Mouse (Mus musculus) liver, embryonic 15.5 days (tissue): ENCODE measurements around the gene Tpst1. TPM values are rescaled to one million over a fixed set of nuclear protein-coding genes. Genes with fewer than 3 reads are reported as not detected.
A peak's percentile ranks its signal among the peaks of the same experiment; 100 is the strongest.

ENCODE experiments used
- ATAC-seq: fragments of 200-750 bp; cut with Nextera tagmentation; 2 replicates; pipeline ENCODE4 v1.8.0; 2017; ENCODE audit warnings: moderate number of reproducible peaks, mild to moderate bottlenecking, moderate library complexity; ENCODE audit not compliant: insufficient read depth
- H3K27ac ChIP-seq: fragments of 300-500 bp; sonication (generic); replicated peaks from 2 replicates; pipeline ENCODE4 v1.5.1; 2015; ENCODE audit warnings: mild to moderate bottlenecking, inconsistent platforms
- H3K27me3 ChIP-seq: fragments of 300-500 bp; sonication (generic); 2 replicates; pipeline ENCODE4 v1.6.1; 2015; ENCODE audit warnings: mild to moderate bottlenecking, inconsistent platforms
- H3K36me3 ChIP-seq: fragments of 300-500 bp; sonication (generic); replicated peaks from 2 replicates; pipeline ENCODE4 v1.6.1; 2015; ENCODE audit warnings: moderate library complexity, mild to moderate bottlenecking, inconsistent platforms
- H3K4me1 ChIP-seq: fragments of 300-500 bp; sonication (generic); replicated peaks from 2 replicates; pipeline ENCODE4 v1.6.1; 2015; ENCODE audit warnings: inconsistent platforms
- H3K4me2 ChIP-seq: fragments of 300-500 bp; sonication (generic); 2 replicates; pipeline ENCODE4 v1.6.1; 2015; ENCODE audit warnings: moderate library complexity, mild to moderate bottlenecking, inconsistent platforms
- H3K4me3 ChIP-seq: fragments of 300-500 bp; sonication (generic); replicated peaks from 2 replicates; pipeline ENCODE4 v1.5.1; 2015; ENCODE audit warnings: mild to moderate bottlenecking, inconsistent platforms
- H3K9ac ChIP-seq: fragments of 300-500 bp; sonication (generic); 2 replicates; pipeline ENCODE4 v1.6.1; 2015; ENCODE audit warnings: moderate library complexity, mild to moderate bottlenecking, inconsistent platforms
- H3K9me3 ChIP-seq: fragments of 300-500 bp; sonication (generic); replicated peaks from 2 replicates; pipeline ENCODE4 v1.6.1; 2016; ENCODE audit warnings: inconsistent platforms
- WGBS: fragments of 180-500 bp; shearing (Covaris S2); methylation state at CpG from one replicate; pipeline ENCODE4 v1.1.7; 2015; ENCODE audit warnings: mixed read lengths; ENCODE audit not compliant: insufficient replicate concordance; 5-methylcytosine and 5-hydroxymethylcytosine counted together
- polyA plus RNA-seq: library from polyadenylated mRNA; unstranded; fragments of >200 nt; fragmentation: Nextera tagmentation; extraction: Ambion mirVana; gene quantifications from 2 replicates; pipeline ENCODE4 v1.2.1, GENCODE M21; 2015

The Tpst1 gene
- polyA plus RNA-seq, 1 experiment from 2014 or later: 22.6 TPM

- under 1% methylated on average over 45 of the region's 62 CpGs for WGBS
- no peaks in the 10 kb centered on the region for H3K9me3 ChIP-seq
These were observed 98.4 kb downstream of the Tpst1 start, which contains the start of gene Rabgef1 for GRCm38 (mm10) chr5:130171423-130171954. Gene Rabgef1, plus strand, starts transcription at chr5:130171798.

DNA sequence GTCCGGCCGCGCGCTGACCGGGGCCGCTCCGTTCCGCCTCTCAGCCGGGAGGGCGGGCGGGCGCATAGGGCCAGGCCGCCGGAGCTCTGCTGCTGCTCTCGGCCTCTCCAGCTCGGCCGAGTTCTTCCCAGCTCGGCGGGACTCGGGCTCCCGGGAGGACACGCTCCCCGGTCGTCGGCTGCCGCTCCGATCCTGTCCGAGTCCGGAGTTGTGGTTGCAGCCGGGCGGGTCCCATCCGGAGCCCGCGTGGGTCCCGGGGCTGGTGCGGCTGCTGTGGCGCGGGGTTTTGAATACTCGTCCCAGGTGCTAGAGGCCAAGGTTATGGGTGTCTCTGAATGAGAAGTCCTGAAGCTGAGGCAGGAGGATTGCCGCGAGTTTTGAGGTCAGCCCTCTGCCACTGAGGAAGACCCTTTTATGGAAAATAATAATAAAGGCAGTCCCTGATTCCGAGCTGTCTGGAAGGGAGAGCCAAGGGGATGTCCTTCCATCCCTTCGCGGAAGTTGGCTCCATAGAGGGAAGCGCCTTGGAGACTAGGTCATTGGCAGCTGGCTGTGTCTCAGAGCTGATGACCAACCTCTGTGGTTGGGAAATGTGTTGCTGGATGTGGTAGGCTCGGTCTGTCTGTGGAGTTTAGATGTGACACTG, 99.0 kb downstream of the Tpst1 start:
- Histone ChIP-seq H3K27ac (peak overlapping the region; percentile 100), H3K27me3 (no peaks in the 10 kb centered on the region), H3K4me2 (peak overlapping the region; percentile 84), H3K9me3 (no peaks in the 10 kb centered on the region), H3K4me3 (peak overlapping the region; percentile 96), H3K36me3 (0 out of 2 replicates have a peak, but pooled peaks cover 6% of the 10 kb centered on the region), H3K9ac (peak overlapping the region; percentile 98), H3K4me1 (peaks cover 77% of the 10 kb centered on the region)
- no peak for ATAC-seq
- WGBS: under 1% methylated on average over 46 of the region's 46 CpGs

More at GRCm38 (mm10) chr5:130171423-130171954, 98.4 kb downstream of the Tpst1 start, which contains the start of gene Rabgef1:
- Histone ChIP-seq H3K4me1 (peaks cover 74% of the 10 kb centered on the region), H3K4me3 (peak within 1 kb of the TSS; percentile 96), H3K4me2 (peak within 1 kb of the TSS; percentile 84), H3K27ac (peak within 1 kb of the TSS; percentile 100), H3K27me3 (no peaks in the 10 kb centered on the region), H3K9ac (peak within 1 kb of the TSS; percentile 98), H3K36me3 (0 out of 2 replicates have a peak, but pooled peaks cover 6% of the 10 kb centered on the region)
- peak; percentile 89 for ATAC-seq

GRCm38 (mm10) chr5:130173012-130173411, 99.9 kb downstream of the Tpst1 start:
- Histone ChIP-seq H3K9me3 (no peaks in the 10 kb centered on the region), H3K4me2 (peak overlapping the region; percentile 84), H3K4me1 (peaks cover 81% of the 10 kb centered on the region), H3K27ac (peak overlapping the region; percentile 100), H3K27me3 (no peaks in the 10 kb centered on the region), H3K4me3 (peak overlapping the region; percentile 96), H3K9ac (peak overlapping the region; percentile 98), H3K36me3 (0 out of 2 replicates have a peak, but pooled peaks cover 6% of the 10 kb centered on the region)
- ATAC-seq: no peak
- WGBS: 44% methylated on average over 4 of the region's 4 CpGs

- H3K27ac ChIP-seq: no peak overlapping the region
- no peaks in the 10 kb centered on the region for H3K9me3 ChIP-seq
- 75% methylated on average over 4 of the region's 4 CpGs for WGBS
- no peak overlapping the region for H3K4me3 ChIP-seq
- no peak overlapping the region for H3K9ac ChIP-seq
- no peak for ATAC-seq
- H3K4me1 ChIP-seq: peaks cover 69% of the 10 kb centered on the region
- H3K27me3 ChIP-seq: no peaks in the 10 kb centered on the region
- H3K4me2 ChIP-seq: no peak overlapping the region
- peaks cover 6% of the 10 kb centered on the region; the same call in 1 of the 2 replicates for H3K36me3 ChIP-seq
These were observed 104.7 kb downstream of the Tpst1 start for GRCm38 (mm10) chr5:130177871-130178270.

DNA sequence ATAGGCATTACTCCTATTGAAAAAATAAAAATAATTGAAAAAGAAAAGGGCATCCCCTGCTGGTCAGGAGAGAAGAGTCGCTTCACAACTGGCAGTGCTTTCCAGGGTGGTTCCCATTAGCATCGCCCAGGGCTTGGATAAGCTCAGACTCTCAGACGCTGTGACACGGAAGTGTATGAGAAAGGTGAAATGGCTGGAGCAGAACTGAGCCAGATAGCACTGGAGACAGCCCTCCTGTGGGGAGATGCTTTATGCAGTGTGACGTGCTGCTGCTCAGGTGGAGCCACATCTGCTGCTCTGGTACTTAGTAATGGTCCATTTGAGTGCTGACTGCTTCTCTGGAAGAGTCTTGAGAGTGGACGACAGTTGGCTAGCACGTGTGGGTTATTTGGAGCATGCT, 107.2 kb downstream of the Tpst1 start:
- H3K27ac ChIP-seq: no peak overlapping the region

GRCm38 (mm10) chr5:130181740-130182540, 108.8 kb downstream of the Tpst1 start:
- Histone ChIP-seq H3K27me3 (no peaks in the 10 kb centered on the region), H3K4me1 (peaks cover 70% of the 10 kb centered on the region), H3K9me3 (no peaks in the 10 kb centered on the region), H3K27ac (no peak overlapping the region), H3K4me3 (no peak overlapping the region), H3K4me2 (no peak overlapping the region), H3K9ac (no peak overlapping the region), H3K36me3 (peaks cover 4% of the 10 kb centered on the region; the same call in 1 of the 2 replicates)
- no peak for ATAC-seq
- WGBS: 79% methylated on average over 6 of the region's 6 CpGs

More for the DNA sequence above, 107.2 kb downstream of the Tpst1 start:
- H3K4me1 ChIP-seq: peaks cover 66% of the 10 kb centered on the region
- H3K4me2 ChIP-seq: no peak overlapping the region
- H3K27me3 ChIP-seq: no peaks in the 10 kb centered on the region
- no peaks in the 10 kb centered on the region for H3K9me3 ChIP-seq
- H3K36me3 ChIP-seq: peaks cover 6% of the 10 kb centered on the region; the same call in 1 of the 2 replicates
- no peak for ATAC-seq
- no peak overlapping the region for H3K9ac ChIP-seq
- WGBS: 78% methylated on average over 7 of the region's 7 CpGs
- no peak overlapping the region for H3K4me3 ChIP-seq

- H3K27ac ChIP-seq: no peak overlapping the region
- no peak for ATAC-seq
- H3K4me2 ChIP-seq: no peak overlapping the region
- no peaks in the 10 kb centered on the region for H3K9me3 ChIP-seq
- H3K36me3 ChIP-seq: peaks cover 7% of the 10 kb centered on the region
- WGBS: 79% methylated on average over 3 of the region's 3 CpGs
- peaks cover 70% of the 10 kb centered on the region for H3K4me1 ChIP-seq
- H3K27me3 ChIP-seq: no peaks in the 10 kb centered on the region
- no peak overlapping the region for H3K9ac ChIP-seq
- no peak overlapping the region for H3K4me3 ChIP-seq
These were observed 109.4 kb downstream of the Tpst1 start for GRCm38 (mm10) chr5:130182541-130182821.

DNA sequence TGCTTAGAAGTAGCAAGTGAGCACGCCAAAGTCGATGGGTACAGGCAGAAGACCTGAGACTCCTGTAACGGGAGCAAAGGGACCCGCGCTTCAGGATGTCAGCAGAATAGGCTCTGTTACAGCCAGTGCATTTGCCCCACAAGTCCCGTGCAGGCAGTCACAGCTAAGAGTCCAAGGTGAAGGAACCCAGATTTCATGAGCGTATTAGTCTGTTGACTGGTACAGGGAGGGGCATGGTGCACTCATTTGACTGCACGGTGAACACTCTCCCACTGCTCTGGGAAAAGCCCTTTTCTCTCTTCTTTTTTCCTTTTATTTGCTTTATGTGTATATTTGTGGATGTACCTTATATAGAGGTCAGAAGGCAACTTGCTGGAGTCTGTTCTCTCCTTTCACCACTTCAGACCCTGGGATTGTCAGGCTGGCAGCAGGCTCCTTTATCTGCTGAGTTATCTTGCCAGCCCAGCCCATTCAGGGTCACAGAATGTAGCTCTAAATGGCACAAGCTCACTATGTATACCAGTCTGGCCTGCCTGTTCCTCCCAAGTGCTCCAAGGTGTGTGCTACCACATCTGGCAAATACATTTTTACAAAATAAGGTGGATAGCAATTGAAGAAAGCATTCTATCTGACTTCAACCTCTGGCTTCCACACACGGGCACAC, 111.2 kb downstream of the Tpst1 start:
- 74% methylated on average over 9 of the region's 9 CpGs for WGBS
- Histone ChIP-seq H3K4me2 (peak overlapping the region; percentile 8; the same call in 1 of the 2 replicates), H3K9ac (no peak overlapping the region), H3K27ac (0 out of 2 replicates have a peak overlapping the region, but pooled peaks have one; percentile 6), H3K27me3 (no peaks in the 10 kb centered on the region), H3K9me3 (no peaks in the 10 kb centered on the region), H3K36me3 (peaks cover 25% of the 10 kb centered on the region), H3K4me1 (peaks cover 56% of the 10 kb centered on the region), H3K4me3 (no peak overlapping the region)
- ATAC-seq: no peak

- H3K4me1 ChIP-seq: peaks cover 50% of the 10 kb centered on the region
- ATAC-seq: no peak
- 80% methylated on average over 6 of the region's 6 CpGs for WGBS
- no peak overlapping the region for H3K9ac ChIP-seq
- no peak overlapping the region for H3K4me2 ChIP-seq
- H3K27ac ChIP-seq: no peak overlapping the region
- H3K9me3 ChIP-seq: no peaks in the 10 kb centered on the region
- H3K4me3 ChIP-seq: no peak overlapping the region
- peaks cover 35% of the 10 kb centered on the region for H3K36me3 ChIP-seq
- H3K27me3 ChIP-seq: no peaks in the 10 kb centered on the region
These were observed 112.2 kb downstream of the Tpst1 start for GRCm38 (mm10) chr5:130185312-130185711.
